Mouse (Mus musculus) spleen, postnatal 0 days (tissue): ENCODE data around the gene Olfr891. TPM values are rescaled to one million over a fixed set of nuclear protein-coding genes. Genes with fewer than 3 reads are reported as not detected.

Experiments
- polyA plus RNA-seq: library from polyadenylated mRNA; unstranded; fragments of >200 nt; fragmentation: Nextera tagmentation; extraction: Ambion mirVana; gene quantifications from 2 replicates; pipeline ENCODE4 v1.2.1, GENCODE M21; 2015

The Olfr891 gene
- polyA plus RNA-seq = not detected in 2 replicates

DNA sequence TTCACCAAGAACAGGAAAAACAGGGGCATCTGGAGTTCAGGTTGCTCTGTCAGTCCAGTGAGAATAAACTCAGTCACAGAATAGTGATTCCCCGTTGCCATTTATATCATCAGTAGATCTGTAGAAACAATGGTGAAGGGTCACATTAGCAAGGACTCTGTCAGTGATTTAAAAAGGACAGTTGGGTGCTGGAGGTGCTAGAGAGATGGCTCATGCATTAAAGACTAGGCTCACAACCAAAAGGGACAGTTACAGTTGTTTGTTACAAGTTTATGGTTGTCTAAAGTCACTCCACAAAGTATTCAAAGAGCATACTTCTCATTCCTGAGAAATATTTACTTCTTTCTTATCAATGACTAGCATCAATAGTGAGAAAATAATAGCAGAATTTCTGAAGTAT lies at the start of gene Olfr891:
Gene Olfr891 (minus strand): TSS at position 101 of the 400 bp plus-strand sequence.

DNA sequence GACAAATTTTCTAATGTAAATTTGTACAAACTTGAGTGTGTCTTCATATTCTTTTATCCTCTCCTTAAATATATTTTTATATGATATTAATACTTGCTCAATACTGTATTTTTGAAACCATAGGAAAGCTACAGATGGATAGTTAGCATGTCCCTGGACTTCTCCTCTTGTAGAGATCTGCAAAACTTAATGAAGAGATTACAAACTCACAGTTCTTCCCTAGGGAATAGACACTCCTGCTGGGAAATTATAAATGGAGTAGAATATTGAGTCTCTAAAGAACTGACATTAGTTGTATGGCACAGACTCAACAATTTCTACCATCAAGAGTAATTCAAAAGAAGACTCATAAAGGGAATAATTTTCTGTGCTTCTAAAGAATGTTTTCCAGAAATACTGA lies 37.1 kb upstream of the Olfr891 start, which contains the start of gene Olfr894:
Gene Olfr894 (plus strand): TSS at position 301 of the 400 bp plus-strand sequence.

DNA sequence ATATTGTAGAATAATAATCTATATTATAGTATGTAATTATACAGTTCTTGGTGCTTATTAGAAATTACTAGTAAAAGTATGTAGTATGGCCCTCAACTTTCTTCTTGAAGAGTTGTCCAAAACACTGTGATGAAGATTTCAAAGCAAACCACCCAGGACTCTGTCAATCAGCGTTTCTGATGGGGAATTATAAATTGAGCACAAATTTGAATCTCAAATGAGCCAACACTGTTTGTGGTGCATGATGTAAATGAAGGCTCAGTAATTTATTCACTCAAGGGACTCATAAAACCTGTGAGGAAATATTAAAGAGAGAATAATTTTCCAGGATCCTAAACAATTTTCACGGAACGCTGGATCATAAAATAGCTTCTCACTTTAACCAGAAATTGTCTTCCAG lies 27.4 kb upstream of the Olfr891 start, which contains the start of gene Olfr893:
Gene Olfr893 (plus strand): TSS at position 301 of the 400 bp plus-strand sequence.

DNA sequence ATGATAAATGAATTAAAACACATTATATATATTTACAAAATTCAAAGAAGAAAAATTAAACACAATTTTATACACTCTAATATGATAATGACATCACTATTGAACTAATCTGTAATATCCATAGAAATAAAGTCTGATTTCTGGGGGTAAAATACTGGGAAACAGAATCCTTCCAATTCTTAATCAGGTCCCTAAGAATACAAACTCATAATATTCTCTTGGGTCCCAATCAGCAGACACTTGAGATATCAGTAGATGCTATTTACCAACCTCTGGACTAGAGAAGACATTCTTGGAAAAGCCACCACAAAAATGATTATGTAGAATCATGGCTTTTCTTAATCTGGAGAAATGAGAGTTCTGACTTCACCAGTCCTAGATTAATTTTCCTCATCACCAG lies 38.4 kb downstream of the Olfr891 start, which contains the start of gene Olfr890:
Gene Olfr890 (plus strand): TSS at position 301 of the 400 bp plus-strand sequence.

Other genes with a start within 250 kb of the Olfr891 start
- gene Olfr881, start 189.0 kb downstream of the Olfr891 start, polyA plus RNA-seq = not detected in 2 replicates
- not detected in 2 replicates for gene Olfr883, start 155.0 kb downstream of the Olfr891 start, polyA plus RNA-seq
- gene Olfr884, start 134.3 kb downstream of the Olfr891 start, polyA plus RNA-seq = not detected in 2 replicates
- gene Olfr885, start 119.5 kb downstream of the Olfr891 start, polyA plus RNA-seq = not detected in 2 replicates
- gene Olfr887, start 96.7 kb downstream of the Olfr891 start, polyA plus RNA-seq = not detected in 2 replicates
- gene Olfr888, start 72.7 kb downstream of the Olfr891 start, polyA plus RNA-seq = not detected in 2 replicates
- 0.13 and 0.18 TPM in 2 replicates for gene Olfr889, start 65.6 kb downstream of the Olfr891 start, polyA plus RNA-seq
- not detected in 2 replicates for gene Olfr890, start 38.3 kb downstream of the Olfr891 start, polyA plus RNA-seq
- not detected in 2 replicates for gene Olfr893, start 27.5 kb upstream of the Olfr891 start, polyA plus RNA-seq
- gene Olfr894, start 37.2 kb upstream of the Olfr891 start, polyA plus RNA-seq = not detected in 2 replicates
- gene Olfr143, start 72.0 kb upstream of the Olfr891 start, polyA plus RNA-seq = not detected in 2 replicates
- not detected in 2 replicates for gene Olfr895, start 87.0 kb upstream of the Olfr891 start, polyA plus RNA-seq
- not detected in 2 replicates for gene Olfr896-ps1, start 110.3 kb upstream of the Olfr891 start, polyA plus RNA-seq
- gene Olfr25, start 148.2 kb upstream of the Olfr891 start, polyA plus RNA-seq = not detected in 2 replicates
- not detected in 2 replicates for gene Olfr898, start 167.6 kb upstream of the Olfr891 start, polyA plus RNA-seq
- gene Olfr250, start 186.1 kb upstream of the Olfr891 start, polyA plus RNA-seq = not detected in 2 replicates
- not detected in 2 replicates for gene Olfr251, start 196.3 kb upstream of the Olfr891 start, polyA plus RNA-seq
- gene Olfr147, start 220.9 kb upstream of the Olfr891 start, polyA plus RNA-seq = not detected in 2 replicates
- gene Olfr901, start 248.6 kb upstream of the Olfr891 start, polyA plus RNA-seq = not detected in 2 replicates